Mouse (Mus musculus) heart, adult 2 months (tissue): ENCODE results near the gene Eomes.

Experiments
- CTCF ChIP-seq: fragments of 200-600 bp; IDR thresholded peaks from 2 replicates; pipeline ENCODE4 v1.8.1; 2022; ENCODE audit warnings: antibody characterized with exemption, mild to moderate bottlenecking, moderate library complexity
- EP300 ChIP-seq: fragments of 200-500 bp; IDR thresholded peaks from 2 replicates; pipeline ENCODE4 v1.6.1; 2011; ENCODE audit warnings: low read depth, low read length, control low read depth; ENCODE audit not compliant: insufficient read depth
- POLR2A ChIP-seq: fragments of 200-500 bp; IDR thresholded peaks from 2 replicates; pipeline ENCODE4 v1.6.1; 2011; ENCODE audit warnings: mild to moderate bottlenecking, low read depth, low read length, control low read depth; ENCODE audit not compliant: insufficient read depth

DNA sequence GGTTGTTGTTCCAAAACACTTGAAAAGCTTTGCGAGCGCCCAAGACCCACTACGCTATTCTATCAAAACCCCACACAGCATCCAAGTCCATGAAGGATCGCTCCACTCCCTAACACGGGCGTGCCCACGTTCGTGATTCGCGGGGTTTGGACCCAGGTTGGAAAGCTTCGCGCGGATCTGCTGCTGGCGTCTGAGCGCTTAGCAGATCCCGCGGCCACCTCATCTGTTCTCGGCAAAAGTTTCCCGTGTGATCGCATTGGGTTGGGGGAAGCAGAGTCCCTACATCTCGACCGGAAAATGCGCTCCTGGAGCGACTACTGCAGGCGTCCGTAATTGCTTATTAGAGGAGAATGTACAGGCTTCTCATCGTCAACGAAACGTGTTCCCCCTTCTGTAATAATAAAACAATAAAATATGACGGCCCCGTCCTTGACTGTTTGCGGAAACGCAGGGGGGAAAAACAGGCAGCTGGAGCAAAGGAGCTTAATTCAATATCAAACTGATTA lies 1.2 kb upstream of the Eomes start:
- TF ChIP-seq CTCF, result no peak
- TF ChIP-seq EP300, result no peak
- TF ChIP-seq POLR2A, result no peak
